ENCODE assay signal across 7 mouse cellular contexts in the genomic region with DNA sequence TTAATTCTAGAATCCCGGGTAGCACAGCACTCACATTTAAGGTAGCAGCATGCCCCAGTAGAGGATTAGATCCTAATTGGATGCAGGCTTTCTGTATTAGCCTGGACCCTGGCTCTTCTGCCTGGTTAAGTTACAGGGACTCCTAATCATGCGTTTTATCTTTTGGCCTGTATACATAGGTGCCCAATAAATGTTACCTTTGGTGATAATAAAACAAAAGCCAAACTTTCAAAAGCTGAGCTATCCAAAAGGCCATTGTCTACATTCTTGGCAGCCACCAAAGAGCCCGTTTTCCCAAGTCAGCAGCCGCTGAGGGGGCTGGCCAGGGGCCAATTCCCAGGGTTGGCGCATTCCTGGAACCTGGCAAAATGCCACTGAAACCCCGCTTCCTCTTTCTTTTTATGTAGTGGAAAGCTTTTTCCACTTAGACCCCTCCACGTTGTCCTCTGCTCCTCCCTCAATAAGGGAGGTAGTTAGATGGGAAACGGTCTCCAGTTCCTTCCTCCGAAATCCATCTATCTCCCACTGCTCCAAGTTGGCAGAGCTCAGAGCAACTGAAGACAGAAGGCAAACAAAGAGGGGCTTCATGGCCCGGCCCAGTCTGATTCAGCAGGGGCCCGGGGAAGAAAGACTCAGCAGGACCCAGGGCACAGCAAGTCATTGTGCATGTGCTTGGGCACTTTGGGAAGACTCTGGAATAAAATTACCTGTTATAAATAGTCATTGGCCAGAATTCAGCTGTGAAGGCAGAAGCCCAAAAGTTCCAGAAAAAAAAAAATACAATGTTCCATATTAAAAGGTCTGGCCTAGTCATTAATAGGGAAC.
DNase-seq lines count a peak whose midpoint lies in the region; ATAC-seq and TF ChIP-seq lines count a peak whose summit lies in the region.

No protein-coding gene starts in this region.

- peak; percentile 67 for ATAC-seq in embryonic facial prominence, embryonic 12.5 days (ENCODE audit: insufficient number of reproducible peaks, insufficient read depth, low FRiP score, low TSS enrichment)
- ATAC-seq in intestine, postnatal 0 days, result 0 out of 2 replicates have a peak, but pooled peaks have one; percentile 6
- peak; percentile 83 for ATAC-seq in neural tube, embryonic 12.5 days (ENCODE audit: low FRiP score, low read depth)

- 0 out of 2 replicates have a peak overlapping the region, but pooled peaks have one; percentile 14 for H3K4me3 ChIP-seq in brown adipose tissue, adult 24 weeks (ENCODE audit: insufficient read depth, low read depth, low read length)
- no peak overlapping the region for H3K4me3 ChIP-seq in embryonic facial prominence, embryonic 12.5 days
- no peak overlapping the region for H3K4me3 ChIP-seq in intestine, postnatal 0 days (ENCODE audit: low read depth, low read length)
- H3K4me3 ChIP-seq in neural tube, embryonic 12.5 days, result no peak overlapping the region

- no peak for TF ChIP-seq CTCF in intestine, postnatal 0 days (IDR thresholded peaks at IDR 0.05; ENCODE audit: low read depth)

- H3K4me1 ChIP-seq in brown adipose tissue, adult 24 weeks (ENCODE audit: control insufficient read depth, insufficient read depth, insufficient read length, low read length), result peaks cover 6% of the 10 kb centered on the region
- peaks cover 20% of the 10 kb centered on the region for H3K4me1 ChIP-seq in embryonic facial prominence, embryonic 12.5 days
- 0 out of 2 replicates have a peak, but pooled peaks cover 5% of the 10 kb centered on the region for H3K4me1 ChIP-seq in intestine, postnatal 0 days (replicated peaks; ENCODE audit: control insufficient read depth, insufficient read depth, low read length)
- peaks cover 39% of the 10 kb centered on the region for H3K4me1 ChIP-seq in neural tube, embryonic 12.5 days

- 13% methylated on average over 11 of the region's 11 CpGs for WGBS in embryonic facial prominence, embryonic 12.5 days
- WGBS in intestine, postnatal 0 days, result 33% methylated on average over 11 of the region's 11 CpGs
- 23% methylated on average over 11 of the region's 11 CpGs for WGBS in neural tube, embryonic 12.5 days

- intact Hi-C loops in left cerebral cortex, postnatal 14 days (cut with DNase I), result no loop called here

- H3K36me3 ChIP-seq in embryonic facial prominence, embryonic 12.5 days, result no peaks in the 10 kb centered on the region
- H3K36me3 ChIP-seq in intestine, postnatal 0 days (ENCODE audit: control insufficient read depth, insufficient read depth), result no peaks in the 10 kb centered on the region
- H3K36me3 ChIP-seq in neural tube, embryonic 12.5 days, result no peaks in the 10 kb centered on the region

- H3K27ac ChIP-seq in brown adipose tissue, adult 24 weeks (replicated peaks; ENCODE audit: low read depth, low read length), result peak overlapping the region; percentile 56; the same call in 1 of the 2 replicates
- peak overlapping the region; percentile 69 for H3K27ac ChIP-seq in embryonic facial prominence, embryonic 12.5 days
- H3K27ac ChIP-seq in intestine, postnatal 0 days (ENCODE audit: low read depth, low read length), result no peak overlapping the region
- H3K27ac ChIP-seq in neural tube, embryonic 12.5 days, result peak overlapping the region; percentile 11; the same call in 1 of the 2 replicates

- peak overlapping the region; percentile 14; the same call in 1 of the 2 replicates for H3K4me2 ChIP-seq in embryonic facial prominence, embryonic 12.5 days (replicated peaks)
- H3K4me2 ChIP-seq in intestine, postnatal 0 days (replicated peaks; ENCODE audit: low read depth), result peak overlapping the region; percentile 6; the same call in 1 of the 2 replicates
- H3K4me2 ChIP-seq in neural tube, embryonic 12.5 days (replicated peaks), result 0 out of 2 replicates have a peak overlapping the region, but pooled peaks have one; percentile 0

- no peaks in the 10 kb centered on the region for H3K9me3 ChIP-seq in embryonic facial prominence, embryonic 12.5 days
- H3K9me3 ChIP-seq in intestine, postnatal 0 days (ENCODE audit: control insufficient read depth), result no peaks in the 10 kb centered on the region
- H3K9me3 ChIP-seq in neural tube, embryonic 12.5 days, result no peaks in the 10 kb centered on the region

- peaks cover 2% of the 10 kb centered on the region; the same call in 1 of the 2 replicates for H3K27me3 ChIP-seq in embryonic facial prominence, embryonic 12.5 days
- no peaks in the 10 kb centered on the region for H3K27me3 ChIP-seq in intestine, postnatal 0 days (replicated peaks; ENCODE audit: control insufficient read depth, insufficient read depth, low read length)
- H3K27me3 ChIP-seq in neural tube, embryonic 12.5 days (replicated peaks), result no peaks in the 10 kb centered on the region

- no peak overlapping the region for H3K9ac ChIP-seq in embryonic facial prominence, embryonic 12.5 days
- no peak overlapping the region for H3K9ac ChIP-seq in intestine, postnatal 0 days (ENCODE audit: low read depth, low read length)
- H3K9ac ChIP-seq in neural tube, embryonic 12.5 days, result no peak overlapping the region

- peak; percentile 35 to 44 for DNase-seq in heart, adult 18-20 months
- peak; percentile 41 to 72 for DNase-seq in left cerebral cortex, postnatal 14 days (ENCODE audit: low spot score in 2 of 2)
- DNase-seq in thymus, postnatal 4 days, result no peak

Comparison
In these comparisons a context has a peak if more than half of its experiments do, and no peak if none do; other contexts are left out.
1. ATAC-seq: peak in every context shown above with its lines; median percentile 83 in neural tube, embryonic 12.5 days; 67 in embryonic facial prominence, embryonic 12.5 days; 6 in intestine, postnatal 0 days.